Mouse (Mus musculus): ENCODE data around the gene Ifit1bl1.
"Not testable (repeated sequence)": the region's sequence is repeated elsewhere in the genome, so short reads cannot be mapped to it uniquely, and the experiment has no call there.

DNA sequence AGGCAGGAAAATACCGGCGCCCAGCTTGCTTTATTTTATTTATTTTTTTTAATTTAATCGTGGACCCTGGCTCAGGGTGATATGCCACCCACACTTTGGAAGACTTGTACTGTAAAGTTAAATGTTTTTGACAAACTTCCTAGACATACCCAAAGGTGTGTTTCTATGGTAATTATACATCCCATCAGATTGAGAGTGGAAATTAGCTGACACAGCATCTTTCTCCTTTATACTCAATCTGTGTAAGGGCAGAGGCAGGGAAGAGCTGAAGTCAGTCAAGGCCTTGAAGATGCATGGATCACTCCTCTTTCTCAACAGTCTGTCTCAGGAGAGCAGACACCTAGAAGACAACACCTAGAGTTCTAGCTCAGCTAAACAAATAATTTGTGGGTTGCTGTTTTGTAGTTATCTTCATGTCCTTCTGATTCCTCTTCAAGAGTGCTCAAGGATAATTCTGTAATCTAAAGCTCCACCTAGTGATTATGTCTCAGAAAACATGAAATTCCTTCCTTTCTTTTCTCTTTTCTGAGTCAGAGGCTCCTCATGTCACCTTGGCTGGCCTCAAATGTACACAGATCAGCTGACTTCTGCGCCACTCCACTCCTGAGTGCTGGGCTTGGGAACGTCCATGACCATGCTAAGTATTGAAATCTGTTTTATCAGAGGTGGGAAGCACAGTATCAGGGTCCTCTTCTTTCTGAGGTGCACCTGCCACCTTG lies 15.9 kb downstream of the Ifit1bl1 start:
- TF ChIP-seq POLR2A, CTCF (IDR thresholded peaks at IDR 0.05; ENCODE audit: insufficient read depth, low read depth, low read length): not testable (repeated sequence)

All from olfactory bulb, adult 2 months (tissue).